Mouse (Mus musculus): ENCODE results near the gene Gng8. TPM values are rescaled to one million over a fixed set of nuclear protein-coding genes. Genes with fewer than 3 reads are reported as not detected.

The Gng8 gene
- total and polyA plus RNA-seq, 2 experiments from 2014 or later = 0.27 to 1.7 TPM

GRCm38 (mm10) chr7:16884334-16884733, 7.3 kb upstream of the Gng8 start:
- DNase-seq (ENCODE audit: low spot score) (no peak), ATAC-seq (ENCODE audit: insufficient read depth, low read depth) (no peak)
- TF ChIP-seq CTCF (IDR thresholded peaks at IDR 0.05; ENCODE audit: low read depth) (no peak), EP300 (IDR thresholded peaks at IDR 0.05; ENCODE audit: low read depth) (no peak)
- no peak overlapping the region for H3K27ac ChIP-seq (ENCODE audit: low read depth)
- no peak overlapping the region for H3K4me2 ChIP-seq (ENCODE audit: low read depth, low read length)
- peaks cover 26% of the 10 kb centered on the region for H3K36me3 ChIP-seq (replicated peaks; ENCODE audit: control insufficient read depth, insufficient read depth, low read length)
- no peak overlapping the region for H3K9ac ChIP-seq (replicated peaks; ENCODE audit: low read depth, low read length)
- peaks cover 17% of the 10 kb centered on the region for H3K4me1 ChIP-seq (ENCODE audit: control insufficient read depth, insufficient read depth)
- peaks cover 8% of the 10 kb centered on the region for H3K9me3 ChIP-seq (replicated peaks; ENCODE audit: control insufficient read depth, low read length)
- 82% methylated on average over 4 of the region's 4 CpGs for WGBS
- 0 out of 2 replicates have a peak, but pooled peaks cover 7% of the 10 kb centered on the region for H3K27me3 ChIP-seq (ENCODE audit: control insufficient read depth, insufficient read depth, low read length)
- H3K4me3 ChIP-seq (ENCODE audit: low read depth, low read length) = no peak overlapping the region

DNA sequence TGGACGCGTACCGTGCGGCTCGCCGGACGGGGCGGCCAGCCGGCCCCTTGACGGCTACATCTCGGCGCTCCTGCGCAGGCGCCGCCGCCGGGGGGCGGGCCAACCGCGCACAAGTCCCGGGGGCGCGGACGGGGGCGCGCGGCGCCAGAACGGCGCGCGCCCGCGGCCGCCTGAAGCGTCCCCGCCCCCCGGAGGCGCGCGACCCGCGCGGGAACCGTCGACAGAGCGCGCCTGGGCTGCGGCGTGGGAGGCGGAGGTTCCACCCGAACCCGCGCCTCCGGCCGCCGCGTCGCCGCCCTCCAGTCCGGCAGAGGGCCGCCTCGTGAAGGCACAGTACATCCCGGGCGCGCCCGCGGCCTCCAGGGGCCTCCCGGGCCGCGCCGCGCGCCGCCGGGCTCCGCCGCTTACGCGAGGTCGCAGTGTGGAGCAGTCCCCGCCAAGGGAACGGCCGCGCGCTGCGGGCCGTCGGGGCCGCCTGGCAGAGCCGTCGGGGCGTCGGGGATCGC, 6.3 kb upstream of the Gng8 start:
- DNase-seq (ENCODE audit: low spot score) (no peak), ATAC-seq (ENCODE audit: insufficient read depth, low read depth) (peak; percentile 17; the same call in 1 of the 2 replicates)
- no peak overlapping the region for H3K27ac ChIP-seq (ENCODE audit: low read depth)
- WGBS = 27% methylated on average over 62 of the region's 95 CpGs
- H3K9me3 ChIP-seq (replicated peaks; ENCODE audit: control insufficient read depth, low read length) = peaks cover 8% of the 10 kb centered on the region
- H3K4me3 ChIP-seq (ENCODE audit: low read depth, low read length) = peak overlapping the region; percentile 20
- H3K4me2 ChIP-seq (ENCODE audit: low read depth, low read length) = peak overlapping the region; percentile 27
- H3K9ac ChIP-seq (replicated peaks; ENCODE audit: low read depth, low read length) = no peak overlapping the region
- 0 out of 2 replicates have a peak, but pooled peaks cover 7% of the 10 kb centered on the region for H3K27me3 ChIP-seq (ENCODE audit: control insufficient read depth, insufficient read depth, low read length)
- TF ChIP-seq CTCF (IDR thresholded peaks at IDR 0.05; ENCODE audit: low read depth) (no peak), EP300 (IDR thresholded peaks at IDR 0.05; ENCODE audit: low read depth) (no peak)
- H3K4me1 ChIP-seq (ENCODE audit: control insufficient read depth, insufficient read depth) = peaks cover 12% of the 10 kb centered on the region
- H3K36me3 ChIP-seq (replicated peaks; ENCODE audit: control insufficient read depth, insufficient read depth, low read length) = peaks cover 26% of the 10 kb centered on the region

- no peak for ATAC-seq (ENCODE audit: insufficient read depth, low read depth)
Observed at GRCm38 (mm10) chr7:16885905-16886304, 5.7 kb upstream of the Gng8 start.

DNA sequence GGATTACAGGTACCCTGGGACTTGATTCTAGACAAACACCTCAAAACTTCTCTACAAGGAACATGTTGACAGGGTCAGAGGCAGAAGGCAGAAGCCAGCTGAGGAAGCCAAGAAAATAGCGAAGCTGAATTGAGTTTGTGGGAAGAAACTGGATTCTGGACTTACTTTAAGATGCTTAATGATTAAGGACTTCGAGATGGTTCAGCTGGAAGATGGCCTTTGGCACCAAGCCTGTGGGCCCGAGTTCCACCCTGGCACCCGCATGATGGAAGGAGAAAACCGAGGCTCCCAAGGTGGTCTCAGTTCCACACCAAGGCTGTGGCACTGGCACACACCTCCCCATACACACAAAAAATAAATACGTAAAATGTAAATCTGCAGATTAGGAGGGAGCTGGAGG, 1.1 kb upstream of the Gng8 start:
- Histone ChIP-seq H3K9me3 (replicated peaks; ENCODE audit: control insufficient read depth, low read length) (peaks cover 7% of the 10 kb centered on the region), H3K4me1 (ENCODE audit: control insufficient read depth, insufficient read depth) (no peaks in the 10 kb centered on the region; the same call in 1 of the 2 replicates), H3K4me2 (ENCODE audit: low read depth, low read length) (peak overlapping the region; percentile 62), H3K27ac (ENCODE audit: low read depth) (peak overlapping the region; percentile 72), H3K4me3 (ENCODE audit: low read depth, low read length) (0 out of 2 replicates have a peak overlapping the region, but pooled peaks have one; percentile 5), H3K36me3 (replicated peaks; ENCODE audit: control insufficient read depth, insufficient read depth, low read length) (peaks cover 13% of the 10 kb centered on the region), H3K27me3 (ENCODE audit: control insufficient read depth, insufficient read depth, low read length) (peaks cover 30% of the 10 kb centered on the region), H3K9ac (replicated peaks; ENCODE audit: low read depth, low read length) (no peak overlapping the region)
- 34% methylated on average over 6 of the region's 6 CpGs for WGBS
- TF ChIP-seq CTCF (IDR thresholded peaks at IDR 0.05; ENCODE audit: low read depth) (no peak), EP300 (IDR thresholded peaks at IDR 0.05; ENCODE audit: low read depth) (no peak)
- DNase-seq (ENCODE audit: low spot score) (no peak), ATAC-seq (ENCODE audit: insufficient read depth, low read depth) (no peak)

More at GRCm38 (mm10) chr7:16885905-16886304, 5.7 kb upstream of the Gng8 start:
- Histone ChIP-seq H3K36me3 (replicated peaks; ENCODE audit: control insufficient read depth, insufficient read depth, low read length) (peaks cover 26% of the 10 kb centered on the region), H3K9me3 (replicated peaks; ENCODE audit: control insufficient read depth, low read length) (peaks cover 8% of the 10 kb centered on the region), H3K27me3 (ENCODE audit: control insufficient read depth, insufficient read depth, low read length) (0 out of 2 replicates have a peak, but pooled peaks cover 7% of the 10 kb centered on the region), H3K9ac (replicated peaks; ENCODE audit: low read depth, low read length) (no peak overlapping the region), H3K4me1 (ENCODE audit: control insufficient read depth, insufficient read depth) (peaks cover 7% of the 10 kb centered on the region; the same call in 1 of the 2 replicates), H3K4me2 (ENCODE audit: low read depth, low read length) (no peak overlapping the region), H3K27ac (ENCODE audit: low read depth) (no peak overlapping the region), H3K4me3 (ENCODE audit: low read depth, low read length) (peak overlapping the region; percentile 20; the same call in 1 of the 2 replicates)
- TF ChIP-seq EP300 (IDR thresholded peaks at IDR 0.05; ENCODE audit: low read depth) (no peak), CTCF (IDR thresholded peaks at IDR 0.05; ENCODE audit: low read depth) (no peak)
- 65% methylated on average over 59 of the region's 59 CpGs for WGBS
- DNase-seq (ENCODE audit: low spot score) = no peak

DNA sequence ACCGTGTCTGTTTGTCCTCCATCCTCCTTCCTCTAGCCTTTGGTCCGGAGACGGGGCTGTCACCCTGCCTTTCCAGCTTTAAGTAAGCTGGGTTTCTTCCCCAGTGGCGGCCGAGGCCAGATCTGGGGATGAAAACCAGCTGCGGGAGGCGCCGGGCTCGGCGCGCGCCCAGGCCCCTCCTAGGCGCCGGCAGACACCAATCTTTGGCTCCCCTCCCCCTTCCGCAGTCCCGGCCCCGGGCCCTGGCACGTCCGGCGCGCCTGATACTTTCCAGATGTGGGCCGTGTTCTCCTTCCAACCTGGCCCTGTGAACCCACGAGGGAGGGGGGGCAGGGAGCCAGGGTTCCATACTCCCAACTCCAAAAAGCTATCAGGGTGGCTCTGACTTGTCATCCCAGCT, 642 bp upstream of the Gng8 start:
- no peak overlapping the region for H3K9ac ChIP-seq (replicated peaks; ENCODE audit: low read depth, low read length)
- peak overlapping the region; percentile 62 for H3K4me2 ChIP-seq (ENCODE audit: low read depth, low read length)

More for the DNA sequence above, 642 bp upstream of the Gng8 start:
- TF ChIP-seq EP300 (IDR thresholded peaks at IDR 0.05; ENCODE audit: low read depth) (peak; percentile 87), CTCF (IDR thresholded peaks at IDR 0.05; ENCODE audit: low read depth) (no peak)
- peaks cover 3% of the 10 kb centered on the region for H3K9me3 ChIP-seq (replicated peaks; ENCODE audit: control insufficient read depth, low read length)
- H3K27me3 ChIP-seq (ENCODE audit: control insufficient read depth, insufficient read depth, low read length) = peaks cover 26% of the 10 kb centered on the region
- 0 out of 2 replicates have a peak overlapping the region, but pooled peaks have one; percentile 5 for H3K4me3 ChIP-seq (ENCODE audit: low read depth, low read length)
- DNase-seq (ENCODE audit: low spot score) = peak; percentile 83
- peak; percentile 78 for ATAC-seq (ENCODE audit: insufficient read depth, low read depth)
- peaks cover 9% of the 10 kb centered on the region for H3K36me3 ChIP-seq (replicated peaks; ENCODE audit: control insufficient read depth, insufficient read depth, low read length)
- WGBS = under 1% methylated on average over 23 of the region's 23 CpGs
- no peaks in the 10 kb centered on the region; the same call in 1 of the 2 replicates for H3K4me1 ChIP-seq (ENCODE audit: control insufficient read depth, insufficient read depth)
- peak overlapping the region; percentile 72 for H3K27ac ChIP-seq (ENCODE audit: low read depth)
